Mouse (Mus musculus): ENCODE results near the gene Gm10271. TPM values are rescaled to one million over a fixed set of nuclear protein-coding genes. Genes with fewer than 3 reads are reported as not detected.

The Gm10271 gene
- polyA plus RNA-seq, 1 experiment, result not detected

GRCm38 (mm10) chr10:116962803-116963202 is 9.6 kb downstream of the Gm10271 start:
- no peak for TF ChIP-seq POLR2A (IDR thresholded peaks at IDR 0.05; ENCODE audit: extremely low read depth, insufficient read depth, low read length)
- TF ChIP-seq CTCF (IDR thresholded peaks at IDR 0.05; ENCODE audit: extremely low read depth, insufficient read depth, low read length), result no peak
- Histone ChIP-seq H3K27ac (ENCODE audit: insufficient read depth, low read length) (no peak overlapping the region), H3K4me1 (ENCODE audit: control insufficient read depth, insufficient read depth, low read length) (no peaks in the 10 kb centered on the region), H3K4me3 (ENCODE audit: insufficient read depth, low read length) (no peak overlapping the region)

- TF ChIP-seq CTCF (IDR thresholded peaks at IDR 0.05; ENCODE audit: extremely low read depth, insufficient read depth, low read length), result no peak
- TF ChIP-seq POLR2A (IDR thresholded peaks at IDR 0.05; ENCODE audit: extremely low read depth, insufficient read depth, low read length), result no peak
- Histone ChIP-seq H3K27ac (ENCODE audit: insufficient read depth, low read length) (no peak overlapping the region), H3K4me3 (ENCODE audit: insufficient read depth, low read length) (no peak overlapping the region), H3K4me1 (ENCODE audit: control insufficient read depth, insufficient read depth, low read length) (0 out of 2 replicates have a peak, but pooled peaks cover 1% of the 10 kb centered on the region)
These were observed 10.3 kb downstream of the Gm10271 start for GRCm38 (mm10) chr10:116962152-116962551.

- Histone ChIP-seq H3K27ac (ENCODE audit: insufficient read depth, low read length) (no peak overlapping the region), H3K4me1 (ENCODE audit: control insufficient read depth, insufficient read depth, low read length) (peaks cover 4% of the 10 kb centered on the region)
- TF ChIP-seq POLR2A (IDR thresholded peaks at IDR 0.05; ENCODE audit: extremely low read depth, insufficient read depth, low read length), result no peak
- TF ChIP-seq CTCF (IDR thresholded peaks at IDR 0.05; ENCODE audit: extremely low read depth, insufficient read depth, low read length), result no peak
These were observed 14.4 kb downstream of the Gm10271 start for GRCm38 (mm10) chr10:116957867-116958551.

GRCm38 (mm10) chr10:116956483-116957158 is 15.8 kb downstream of the Gm10271 start:
- H3K4me1 ChIP-seq (ENCODE audit: control insufficient read depth, insufficient read depth, low read length), result peaks cover 4% of the 10 kb centered on the region
- TF ChIP-seq CTCF (IDR thresholded peaks at IDR 0.05; ENCODE audit: extremely low read depth, insufficient read depth, low read length) (no peak), POLR2A (IDR thresholded peaks at IDR 0.05; ENCODE audit: extremely low read depth, insufficient read depth, low read length) (no peak)
- no peak overlapping the region for H3K4me3 ChIP-seq (ENCODE audit: insufficient read depth, low read length)
- H3K27ac ChIP-seq (ENCODE audit: insufficient read depth, low read length), result no peak overlapping the region

More at GRCm38 (mm10) chr10:116957867-116958551, 14.4 kb downstream of the Gm10271 start:
- no peak overlapping the region for H3K4me3 ChIP-seq (ENCODE audit: insufficient read depth, low read length)

GRCm38 (mm10) chr10:116955191-116955590 is 17.2 kb downstream of the Gm10271 start:
- TF ChIP-seq CTCF (IDR thresholded peaks at IDR 0.05; ENCODE audit: extremely low read depth, insufficient read depth, low read length) (no peak), POLR2A (IDR thresholded peaks at IDR 0.05; ENCODE audit: extremely low read depth, insufficient read depth, low read length) (no peak)
- H3K4me1 ChIP-seq (ENCODE audit: control insufficient read depth, insufficient read depth, low read length), result peaks cover 4% of the 10 kb centered on the region
- H3K27ac ChIP-seq (ENCODE audit: insufficient read depth, low read length), result no peak overlapping the region
- H3K4me3 ChIP-seq (ENCODE audit: insufficient read depth, low read length), result no peak overlapping the region

- peak overlapping the region; percentile 75 for H3K4me3 ChIP-seq (ENCODE audit: insufficient read depth, low read length)
- TF ChIP-seq CTCF (IDR thresholded peaks at IDR 0.05; ENCODE audit: extremely low read depth, insufficient read depth, low read length), result no peak
- TF ChIP-seq POLR2A (IDR thresholded peaks at IDR 0.05; ENCODE audit: extremely low read depth, insufficient read depth, low read length), result no peak
These were observed 21.5 kb downstream of the Gm10271 start for GRCm38 (mm10) chr10:116950886-116951285.

GRCm38 (mm10) chr10:116950009-116950769 is 22.2 kb downstream of the Gm10271 start, which contains the start of gene Rab3ip:
Rab3ip (minus strand) TSS chr10:116950769.
- TF ChIP-seq POLR2A (IDR thresholded peaks at IDR 0.05; ENCODE audit: extremely low read depth, insufficient read depth, low read length) (peak; percentile 68), CTCF (IDR thresholded peaks at IDR 0.05; ENCODE audit: extremely low read depth, insufficient read depth, low read length) (peak; percentile 50)
- peak within 1 kb of the TSS; percentile 88 for H3K27ac ChIP-seq (ENCODE audit: insufficient read depth, low read length)
- no peaks in the 10 kb centered on the region; the same call in 1 of the 2 replicates for H3K4me1 ChIP-seq (ENCODE audit: control insufficient read depth, insufficient read depth, low read length)
- H3K4me3 ChIP-seq (ENCODE audit: insufficient read depth, low read length), result peak within 1 kb of the TSS; percentile 75

More at GRCm38 (mm10) chr10:116950886-116951285, 21.5 kb downstream of the Gm10271 start:
- Histone ChIP-seq H3K27ac (ENCODE audit: insufficient read depth, low read length) (no peak overlapping the region; the same call in 1 of the 2 replicates), H3K4me1 (ENCODE audit: control insufficient read depth, insufficient read depth, low read length) (no peaks in the 10 kb centered on the region; the same call in 1 of the 2 replicates)

- Histone ChIP-seq H3K27ac (ENCODE audit: insufficient read depth, low read length) (peak overlapping the region; percentile 88; the same call in 1 of the 2 replicates), H3K4me1 (ENCODE audit: control insufficient read depth, insufficient read depth, low read length) (no peaks in the 10 kb centered on the region; the same call in 1 of the 2 replicates), H3K4me3 (ENCODE audit: insufficient read depth, low read length) (peak overlapping the region; percentile 75)
- TF ChIP-seq POLR2A (IDR thresholded peaks at IDR 0.05; ENCODE audit: extremely low read depth, insufficient read depth, low read length) (no peak), CTCF (IDR thresholded peaks at IDR 0.05; ENCODE audit: extremely low read depth, insufficient read depth, low read length) (no peak)
These were observed 23.0 kb downstream of the Gm10271 start for GRCm38 (mm10) chr10:116949111-116950008.
